Mouse (Mus musculus) heart, postnatal 25 days (tissue): ENCODE results near the gene Mctp1. TPM values are rescaled to one million over a fixed set of nuclear protein-coding genes. Genes with fewer than 3 reads are reported as not detected.

Experiments
- DNase-seq: peaks from one replicate; pipeline ENCODE4 v3.0.0; 2022; ENCODE audit warnings: low spot score
- intact Hi-C: fragments of 180-260 bp; cut with DNase I; formaldehyde crosslinking; loops from one replicate; pipeline ENCODE4 v1.15.1; 2025
- total RNA-seq, 2 experiments: library from RNA; stranded (reverse); gene quantifications; 2 replicates each; pipeline ENCODE4 v1.2.3; 2021

Mctp1 gene
- total RNA-seq, 2 experiments from 2014 or later, result 1.8 to 2.3 TPM

GRCm38 (mm10) chr13:76591189-76591588 lies 206.9 kb downstream of the Mctp1 start:
- no peak for DNase-seq
- intact Hi-C loops, result no loop called here

- intact Hi-C loops, result no loop called here
- DNase-seq, result no peak
These were observed 207.4 kb downstream of the Mctp1 start for GRCm38 (mm10) chr13:76591692-76592091.

GRCm38 (mm10) chr13:76592908-76593307 lies 208.6 kb downstream of the Mctp1 start:
- no peak for DNase-seq
- intact Hi-C loops, result no loop called here

- no peak for DNase-seq
- intact Hi-C loops, result no loop called here
These were observed 212.7 kb downstream of the Mctp1 start for GRCm38 (mm10) chr13:76597005-76597404.

- intact Hi-C loops, result no loop called here
- no peak for DNase-seq
These were observed 225.1 kb downstream of the Mctp1 start for GRCm38 (mm10) chr13:76609425-76609824.

- DNase-seq, result no peak
- intact Hi-C loops, result no loop called here
These were observed 227.2 kb downstream of the Mctp1 start for GRCm38 (mm10) chr13:76611499-76611898.

- intact Hi-C loops, result no loop called here
- DNase-seq, result no peak
These were observed 235.8 kb downstream of the Mctp1 start for GRCm38 (mm10) chr13:76620111-76620510.

GRCm38 (mm10) chr13:76620525-76620924 lies 236.2 kb downstream of the Mctp1 start:
- intact Hi-C loops, result no loop called here

GRCm38 (mm10) chr13:76633707-76634106 lies 249.4 kb downstream of the Mctp1 start:
- intact Hi-C loops, result no loop called here
- DNase-seq, result no peak

More at GRCm38 (mm10) chr13:76620525-76620924, 236.2 kb downstream of the Mctp1 start:
- no peak for DNase-seq

GRCm38 (mm10) chr13:76638282-76638681 lies 253.9 kb downstream of the Mctp1 start:
- intact Hi-C loops, result no loop called here
- no peak for DNase-seq

GRCm38 (mm10) chr13:76659523-76659922 lies 275.2 kb downstream of the Mctp1 start:
- no peak for DNase-seq
- intact Hi-C loops, result no loop called here

- DNase-seq, result no peak
- intact Hi-C loops, result loop anchor here (5.0 kb wide), 1 partner anchor 269 kb away; no protein-coding TSS in a partner anchor
These were observed 297.0 kb downstream of the Mctp1 start for GRCm38 (mm10) chr13:76681286-76681685.

GRCm38 (mm10) chr13:76689349-76689748 lies 305.0 kb downstream of the Mctp1 start:
- intact Hi-C loops, result no loop called here
- DNase-seq, result no peak

- no peak for DNase-seq
- intact Hi-C loops, result no loop called here
These were observed 305.8 kb downstream of the Mctp1 start for GRCm38 (mm10) chr13:76690143-76690542.

- intact Hi-C loops, result no loop called here
- DNase-seq, result no peak
These were observed 306.4 kb downstream of the Mctp1 start for GRCm38 (mm10) chr13:76690697-76691096.

GRCm38 (mm10) chr13:76734013-76734412 lies 349.7 kb downstream of the Mctp1 start:
- intact Hi-C loops, result no loop called here
- no peak for DNase-seq

GRCm38 (mm10) chr13:76750663-76751429 lies 366.5 kb downstream of the Mctp1 start:
- DNase-seq, result no peak
- intact Hi-C loops, result no loop called here

- intact Hi-C loops, result no loop called here
- DNase-seq, result no peak
These were observed 375.6 kb downstream of the Mctp1 start for GRCm38 (mm10) chr13:76759832-76760490.

GRCm38 (mm10) chr13:76799662-76800061 lies 415.3 kb downstream of the Mctp1 start:
- no peak for DNase-seq
- intact Hi-C loops, result no loop called here

GRCm38 (mm10) chr13:76801126-76801632 lies 416.8 kb downstream of the Mctp1 start:
- DNase-seq, result no peak
- intact Hi-C loops, result no loop called here

GRCm38 (mm10) chr13:76802051-76802728 lies 417.9 kb downstream of the Mctp1 start:
- intact Hi-C loops, result no loop called here
- DNase-seq, result no peak
